Mouse (Mus musculus): Measurements from ENCODE around the gene Idh3b. TPM values are rescaled to one million over a fixed set of nuclear protein-coding genes. Genes with fewer than 3 reads are reported as not detected.

Idh3b gene
- polyA plus RNA-seq (2016; fragmentation: Nextera tagmentation; extraction: Ambion mirVana): 126 TPM in 2 replicates

GRCm38 (mm10) chr2:130283854-130284654, at the start of gene Idh3b:
Idh3b (minus strand) TSS chr2:130284547.
- H3K36me3 ChIP-seq (replicated peaks): peaks cover 31% of the 10 kb centered on the region
- WGBS: under 1% methylated on average over 51 of the region's 51 CpGs
- peaks cover 18% of the 10 kb centered on the region for H3K4me1 ChIP-seq
- DNase-seq (ENCODE audit: low spot score): peak; percentile 92
- H3K27ac ChIP-seq (replicated peaks): peak within 1 kb of the TSS; percentile 89
- peak within 1 kb of the TSS; percentile 98 for H3K4me3 ChIP-seq
- H3K9me3 ChIP-seq: no peaks in the 10 kb centered on the region
- H3K27me3 ChIP-seq (replicated peaks; ENCODE audit: low read depth, poor library complexity, severe bottlenecking): no peaks in the 10 kb centered on the region

DNA sequence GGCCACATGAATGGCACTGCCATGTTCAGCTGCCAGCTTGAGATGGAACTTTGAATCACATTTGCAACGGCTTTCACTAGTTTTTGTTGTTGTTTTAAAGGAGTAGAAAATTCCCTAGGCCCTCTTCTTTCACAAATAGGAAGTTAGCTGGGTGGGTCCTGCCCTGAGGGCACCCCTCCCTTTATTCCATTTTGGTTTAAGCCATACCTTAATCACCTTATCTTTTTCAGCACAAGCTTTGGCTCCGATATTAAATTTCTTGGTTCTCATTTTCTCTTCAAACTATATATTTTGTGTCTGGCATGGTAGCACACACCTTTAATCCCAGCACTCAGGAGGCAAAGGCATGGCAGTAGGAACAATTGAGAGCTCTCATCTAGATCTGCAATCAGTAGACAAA, 45.2 kb upstream of the Idh3b start:
- Histone ChIP-seq H3K36me3 (replicated peaks) (no peaks in the 10 kb centered on the region), H3K4me3 (no peak overlapping the region), H3K27me3 (replicated peaks; ENCODE audit: low read depth, poor library complexity, severe bottlenecking) (no peaks in the 10 kb centered on the region), H3K4me1 (no peaks in the 10 kb centered on the region), H3K27ac (replicated peaks) (no peak overlapping the region), H3K9me3 (no peaks in the 10 kb centered on the region)
- no peak for DNase-seq (ENCODE audit: low spot score)
- 90% methylated on average over 2 of the region's 2 CpGs for WGBS

DNA sequence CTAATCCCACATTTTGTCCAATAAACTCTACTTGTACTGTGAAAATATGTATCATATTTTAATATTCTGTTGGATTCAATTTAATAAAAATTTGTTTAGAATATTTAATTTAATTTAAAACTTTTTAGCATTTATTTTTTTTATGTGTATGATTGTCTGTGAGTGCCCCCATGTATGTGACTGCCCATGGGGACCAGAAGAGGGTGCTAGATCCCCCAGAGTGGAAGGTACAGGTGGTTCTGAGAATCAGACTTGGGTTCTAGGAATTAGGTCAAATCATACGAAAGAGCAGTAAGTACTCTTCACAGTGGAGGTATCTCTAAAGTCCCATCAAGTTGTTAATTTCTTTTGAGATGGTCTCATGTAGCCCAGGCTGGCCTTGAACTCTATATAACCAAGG, 42.7 kb upstream of the Idh3b start:
- H3K9me3 ChIP-seq: no peaks in the 10 kb centered on the region

DNA sequence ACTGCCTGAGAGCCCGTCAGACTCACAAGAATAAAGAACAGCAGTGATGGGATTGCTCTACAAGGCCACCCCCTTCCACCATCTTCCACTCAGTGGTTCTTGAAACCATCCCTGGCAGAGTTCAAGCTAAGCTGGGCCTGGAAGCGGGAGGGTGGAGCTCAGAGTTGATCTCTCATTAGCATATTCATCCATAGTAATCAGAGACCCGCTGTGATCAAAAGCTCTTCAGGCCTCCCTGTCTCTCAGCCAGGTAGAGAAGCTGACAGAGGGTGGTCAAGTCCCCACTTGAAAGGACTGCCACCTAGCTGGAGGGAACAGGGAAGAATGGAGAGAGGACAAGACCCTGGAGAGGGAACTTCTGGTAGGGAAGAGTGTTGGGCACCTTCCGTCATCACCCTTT, 18.7 kb upstream of the Idh3b start:
- WGBS: 33% methylated on average over 4 of the region's 4 CpGs
- H3K36me3 ChIP-seq (replicated peaks): peaks cover 29% of the 10 kb centered on the region

More for the DNA sequence above, 42.7 kb upstream of the Idh3b start:
- H3K4me3 ChIP-seq: no peak overlapping the region
- no peak overlapping the region for H3K27ac ChIP-seq (replicated peaks)
- no peak for DNase-seq (ENCODE audit: low spot score)
- no peaks in the 10 kb centered on the region for H3K4me1 ChIP-seq
- H3K36me3 ChIP-seq (replicated peaks): no peaks in the 10 kb centered on the region
- WGBS: 71% methylated on average over 1 of the region's 1 CpGs
- no peaks in the 10 kb centered on the region for H3K27me3 ChIP-seq (replicated peaks; ENCODE audit: low read depth, poor library complexity, severe bottlenecking)

GRCm38 (mm10) chr2:130297580-130297979, 13.2 kb upstream of the Idh3b start:
- peaks cover 66% of the 10 kb centered on the region for H3K27me3 ChIP-seq (replicated peaks; ENCODE audit: low read depth, poor library complexity, severe bottlenecking)
- H3K36me3 ChIP-seq (replicated peaks): peaks cover 7% of the 10 kb centered on the region; the same call in 1 of the 2 replicates
- no peaks in the 10 kb centered on the region for H3K9me3 ChIP-seq
- H3K4me1 ChIP-seq: peaks cover 45% of the 10 kb centered on the region
- DNase-seq (ENCODE audit: low spot score): no peak
- H3K4me3 ChIP-seq: no peak overlapping the region
- WGBS: 81% methylated on average over 9 of the region's 9 CpGs
- H3K27ac ChIP-seq (replicated peaks): no peak overlapping the region

More for the DNA sequence above, 18.7 kb upstream of the Idh3b start:
- H3K4me1 ChIP-seq: no peaks in the 10 kb centered on the region; the same call in 1 of the 2 replicates
- peaks cover 15% of the 10 kb centered on the region for H3K27me3 ChIP-seq (replicated peaks; ENCODE audit: low read depth, poor library complexity, severe bottlenecking)
- no peak for DNase-seq (ENCODE audit: low spot score)
- no peak overlapping the region for H3K4me3 ChIP-seq
- no peaks in the 10 kb centered on the region for H3K9me3 ChIP-seq
- no peak overlapping the region for H3K27ac ChIP-seq (replicated peaks)

- H3K27ac ChIP-seq (replicated peaks): peak overlapping the region; percentile 83; the same call in 1 of the 2 replicates
Observed at GRCm38 (mm10) chr2:130296134-130296745, 11.9 kb upstream of the Idh3b start.

GRCm38 (mm10) chr2:130295331-130296133, 11.2 kb upstream of the Idh3b start:
- WGBS: 2% methylated on average over 99 of the region's 99 CpGs
- H3K27me3 ChIP-seq (replicated peaks; ENCODE audit: low read depth, poor library complexity, severe bottlenecking): peaks cover 76% of the 10 kb centered on the region
- peak overlapping the region; percentile 83 for H3K27ac ChIP-seq (replicated peaks)
- DNase-seq (ENCODE audit: low spot score): peak; percentile 76
- H3K4me1 ChIP-seq: peaks cover 57% of the 10 kb centered on the region
- no peaks in the 10 kb centered on the region for H3K9me3 ChIP-seq
- H3K36me3 ChIP-seq (replicated peaks): peaks cover 7% of the 10 kb centered on the region; the same call in 1 of the 2 replicates
- H3K4me3 ChIP-seq: peak overlapping the region; percentile 77

More at GRCm38 (mm10) chr2:130296134-130296745, 11.9 kb upstream of the Idh3b start:
- peak; percentile 32 for DNase-seq (ENCODE audit: low spot score)
- peaks cover 7% of the 10 kb centered on the region; the same call in 1 of the 2 replicates for H3K36me3 ChIP-seq (replicated peaks)
- H3K9me3 ChIP-seq: no peaks in the 10 kb centered on the region
- peak overlapping the region; percentile 77 for H3K4me3 ChIP-seq
- H3K27me3 ChIP-seq (replicated peaks; ENCODE audit: low read depth, poor library complexity, severe bottlenecking): peaks cover 76% of the 10 kb centered on the region
- WGBS: 3% methylated on average over 20 of the region's 20 CpGs
- peaks cover 54% of the 10 kb centered on the region for H3K4me1 ChIP-seq

GRCm38 (mm10) chr2:130294936-130295277, 10.6 kb upstream of the Idh3b start, which contains the start of gene Ebf4:
Ebf4 (plus strand) TSS chr2:130295169.
- peak within 1 kb of the TSS; percentile 77 for H3K4me3 ChIP-seq
- H3K4me1 ChIP-seq: peaks cover 57% of the 10 kb centered on the region
- H3K9me3 ChIP-seq: no peaks in the 10 kb centered on the region
- H3K27me3 ChIP-seq (replicated peaks; ENCODE audit: low read depth, poor library complexity, severe bottlenecking): peaks cover 76% of the 10 kb centered on the region
- under 1% methylated on average over 38 of the region's 39 CpGs for WGBS
- peak; percentile 88 for DNase-seq (ENCODE audit: low spot score)
- peak within 1 kb of the TSS; percentile 83 for H3K27ac ChIP-seq (replicated peaks)
- H3K36me3 ChIP-seq (replicated peaks): peaks cover 7% of the 10 kb centered on the region; the same call in 1 of the 2 replicates

DNA sequence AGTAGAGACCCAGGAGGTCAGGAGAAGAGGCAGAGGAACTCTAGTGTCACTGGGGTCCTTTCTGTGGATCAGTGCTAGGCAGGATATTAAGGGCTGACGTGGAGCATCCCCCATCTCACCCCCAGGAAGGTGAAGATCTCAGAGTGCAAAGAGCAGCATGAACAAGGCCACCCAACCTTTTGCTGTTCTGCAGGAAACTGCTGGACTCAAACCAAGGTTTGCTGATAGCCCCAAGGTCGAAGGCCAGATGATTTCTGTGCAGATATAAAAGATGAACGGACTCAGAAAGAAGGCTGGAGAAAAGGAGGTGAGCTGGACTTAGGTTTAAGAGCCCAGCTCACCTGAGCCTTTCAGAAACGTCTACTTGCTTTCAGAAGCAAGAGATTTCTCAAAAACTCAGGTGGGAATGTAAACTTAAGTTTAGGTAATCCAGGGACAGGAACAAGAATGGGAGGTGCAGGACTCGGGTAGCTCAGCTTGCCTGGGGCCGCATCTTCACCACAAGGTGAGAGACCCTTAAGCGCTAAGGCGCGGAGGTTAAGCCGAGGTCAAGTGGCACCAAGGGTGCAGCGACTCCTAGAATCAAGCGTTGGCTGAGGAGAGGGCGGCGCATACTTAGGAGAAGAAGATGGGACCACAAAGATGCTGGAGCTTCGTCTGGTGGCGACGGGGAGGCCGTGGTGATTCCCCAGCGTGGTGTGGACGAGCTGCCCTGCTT, 10.0 kb upstream of the Idh3b start:
- peak overlapping the region; percentile 83 for H3K27ac ChIP-seq (replicated peaks)
- 8% methylated on average over 20 of the region's 20 CpGs for WGBS
- H3K9me3 ChIP-seq: no peaks in the 10 kb centered on the region
- peaks cover 75% of the 10 kb centered on the region for H3K27me3 ChIP-seq (replicated peaks; ENCODE audit: low read depth, poor library complexity, severe bottlenecking)
- peak overlapping the region; percentile 77 for H3K4me3 ChIP-seq
- peaks cover 7% of the 10 kb centered on the region; the same call in 1 of the 2 replicates for H3K36me3 ChIP-seq (replicated peaks)
- no peak for DNase-seq (ENCODE audit: low spot score)
- H3K4me1 ChIP-seq: peaks cover 57% of the 10 kb centered on the region

DNA sequence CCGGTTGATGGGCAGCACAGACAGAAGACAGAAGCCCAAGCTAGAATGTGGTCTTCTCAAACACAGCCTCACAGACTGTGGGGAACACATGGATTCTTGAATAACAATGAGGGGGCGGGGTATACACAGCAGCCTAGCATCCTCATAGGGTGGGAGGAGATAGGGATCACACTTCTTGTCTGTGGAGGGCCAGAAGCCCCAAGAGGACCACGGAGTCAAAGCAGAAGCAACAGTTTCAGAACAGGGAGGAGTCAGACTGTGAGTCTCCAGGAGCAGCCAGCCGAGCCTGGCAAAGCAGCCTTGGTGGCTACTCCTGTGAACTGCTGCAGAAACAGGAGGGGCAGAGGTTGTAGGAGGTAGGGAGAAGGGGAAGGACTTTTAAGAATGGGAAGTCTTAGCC, 9.1 kb upstream of the Idh3b start:
- WGBS: 5% methylated on average over 4 of the region's 4 CpGs
- H3K27me3 ChIP-seq (replicated peaks; ENCODE audit: low read depth, poor library complexity, severe bottlenecking): peaks cover 66% of the 10 kb centered on the region
- H3K4me3 ChIP-seq: peak overlapping the region; percentile 77
- H3K36me3 ChIP-seq (replicated peaks): peaks cover 7% of the 10 kb centered on the region; the same call in 1 of the 2 replicates
- no peak overlapping the region for H3K27ac ChIP-seq (replicated peaks)
- H3K9me3 ChIP-seq: no peaks in the 10 kb centered on the region
- H3K4me1 ChIP-seq: peaks cover 57% of the 10 kb centered on the region
- peak; percentile 44 for DNase-seq (ENCODE audit: low spot score)

- peaks cover 4% of the 10 kb centered on the region; the same call in 1 of the 2 replicates for H3K36me3 ChIP-seq (replicated peaks)
- 54% methylated on average over 3 of the region's 3 CpGs for WGBS
- no peak overlapping the region for H3K4me3 ChIP-seq
- peaks cover 57% of the 10 kb centered on the region for H3K4me1 ChIP-seq
- H3K9me3 ChIP-seq: no peaks in the 10 kb centered on the region
- no peak overlapping the region for H3K27ac ChIP-seq (replicated peaks)
- no peak for DNase-seq (ENCODE audit: low spot score)
- peaks cover 61% of the 10 kb centered on the region for H3K27me3 ChIP-seq (replicated peaks; ENCODE audit: low read depth, poor library complexity, severe bottlenecking)
Observed at GRCm38 (mm10) chr2:130293009-130293408, 8.7 kb upstream of the Idh3b start.
